Mouse (Mus musculus): ENCODE results near the gene 1700029F12Rik.

Gene 1700029F12Rik

DNA sequence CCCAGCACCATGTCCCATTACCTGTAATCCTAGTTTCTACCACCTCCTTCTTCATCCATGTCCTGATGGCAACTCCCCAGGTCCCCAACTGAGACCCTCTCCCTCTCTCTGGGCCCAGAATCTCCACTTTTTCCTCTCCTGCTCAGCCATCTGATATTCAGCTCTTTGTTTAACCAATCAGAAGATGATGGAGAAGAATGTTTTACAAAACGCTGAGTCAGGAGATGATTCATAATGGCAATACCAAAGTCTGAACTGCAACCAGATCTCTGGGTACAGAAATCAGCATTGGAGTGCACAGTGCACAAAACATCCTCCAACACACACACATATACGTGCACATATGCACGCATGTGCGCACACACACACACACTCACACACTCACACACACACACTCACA lies 60.8 kb downstream of the 1700029F12Rik start:
- DNase-seq (ENCODE audit: low read depth, low spot score): no peak

Measured in c-Kit-negative CD71-positive TER-119-positive erythroid progenitor cells, embryonic 14.5 days (primary cell).